Mouse (Mus musculus) lung, embryonic 14.5 days (tissue): Measurements from ENCODE around the gene Slc51b. TPM values are rescaled to one million over a fixed set of nuclear protein-coding genes. Genes with fewer than 3 reads are reported as not detected.

Source experiments
- ATAC-seq: fragments of 200-750 bp; cut with Nextera tagmentation; 2 replicates; pipeline ENCODE4 v1.8.0; 2017; ENCODE audit warnings: mild to moderate bottlenecking, moderate TSS enrichment, moderate library complexity; ENCODE audit not compliant: insufficient read depth
- DNase-seq: peaks from one replicate; pipeline ENCODE4 v3.0.0-alpha.2; 2015
- H3K27ac ChIP-seq: fragments of 300-500 bp; sonication (generic); 2 replicates; pipeline ENCODE4 v1.5.1; 2014; ENCODE audit warnings: low read depth, mild to moderate bottlenecking, moderate library complexity
- H3K27me3 ChIP-seq: fragments of 300-500 bp; sonication (generic); 2 replicates; pipeline ENCODE4 v1.6.1; 2014; ENCODE audit warnings: low read length, control low read depth; ENCODE audit not compliant: insufficient read depth
- H3K36me3 ChIP-seq: fragments of 300-500 bp; sonication (generic); 2 replicates; pipeline ENCODE4 v1.6.1; 2014; ENCODE audit warnings: control low read depth; ENCODE audit not compliant: insufficient read depth
- H3K4me1 ChIP-seq: fragments of 300-500 bp; sonication (generic); 2 replicates; pipeline ENCODE4 v1.6.1; 2014; ENCODE audit warnings: antibody characterized with exemption, control low read depth; ENCODE audit not compliant: insufficient read depth
- H3K4me2 ChIP-seq: fragments of 300-500 bp; sonication (generic); 2 replicates; pipeline ENCODE4 v1.6.1; 2014; ENCODE audit warnings: mild to moderate bottlenecking
- H3K4me3 ChIP-seq: fragments of 300-500 bp; sonication (generic); 2 replicates; pipeline ENCODE4 v1.5.1; 2014; ENCODE audit warnings: low read depth, low read length
- H3K9ac ChIP-seq: fragments of 300-500 bp; sonication (generic); 2 replicates; pipeline ENCODE4 v1.6.1; 2014
- H3K9me3 ChIP-seq: fragments of 300-500 bp; sonication (generic); 2 replicates; pipeline ENCODE4 v1.6.1; 2016; ENCODE audit warnings: low read depth, low read length, control low read depth
- CTCF ChIP-seq: IDR thresholded peaks from 2 replicates; pipeline ENCODE4 v1.5.1; 2016; ENCODE audit warnings: antibody characterized with exemption, low read depth
- WGBS: fragments of 180-500 bp; shearing (Covaris S2); extraction: QIAGEN DNeasy Blood & Tissue Kit; methylation state at CpG from one replicate; pipeline ENCODE4 v1.1.7; 2014; 5-methylcytosine and 5-hydroxymethylcytosine counted together
- polyA plus RNA-seq: library from polyadenylated mRNA; unstranded; fragments of >200 nt; fragmentation: Nextera tagmentation; extraction: Ambion mirVana; gene quantifications from 2 replicates; pipeline ENCODE4 v1.2.1, GENCODE M21; 2014

The Slc51b gene
- polyA plus RNA-seq, 1 experiment from 2014 or later: not detected

GRCm38 (mm10) chr9:65458975-65459374 lies 36.2 kb upstream of the Slc51b start:
- ATAC-seq: no peak
- 69% methylated on average over 2 of the region's 2 CpGs for WGBS

GRCm38 (mm10) chr9:65447951-65448350 lies 25.2 kb upstream of the Slc51b start:
- Histone ChIP-seq H3K4me1 (no peaks in the 10 kb centered on the region), H3K4me3 (no peak overlapping the region), H3K36me3 (peaks cover 76% of the 10 kb centered on the region), H3K4me2 (no peak overlapping the region), H3K27ac (no peak overlapping the region), H3K27me3 (no peaks in the 10 kb centered on the region), H3K9me3 (no peaks in the 10 kb centered on the region), H3K9ac (no peak overlapping the region)
- 83% methylated on average over 6 of the region's 6 CpGs for WGBS
- ATAC-seq: no peak
- TF ChIP-seq CTCF: no peak
- no peak for DNase-seq

More at GRCm38 (mm10) chr9:65458975-65459374, 36.2 kb upstream of the Slc51b start:
- TF ChIP-seq CTCF: no peak
- H3K4me2 ChIP-seq: no peak overlapping the region
- H3K9me3 ChIP-seq: no peaks in the 10 kb centered on the region
- no peak overlapping the region for H3K27ac ChIP-seq
- no peaks in the 10 kb centered on the region for H3K36me3 ChIP-seq
- H3K27me3 ChIP-seq: no peaks in the 10 kb centered on the region
- no peak overlapping the region for H3K9ac ChIP-seq
- DNase-seq: no peak
- H3K4me3 ChIP-seq: no peak overlapping the region
- peaks cover 8% of the 10 kb centered on the region; the same call in 1 of the 2 replicates for H3K4me1 ChIP-seq

GRCm38 (mm10) chr9:65444692-65445091 lies 21.9 kb upstream of the Slc51b start:
- Histone ChIP-seq H3K27ac (no peak overlapping the region), H3K36me3 (peaks cover 68% of the 10 kb centered on the region), H3K4me2 (no peak overlapping the region), H3K4me1 (no peaks in the 10 kb centered on the region), H3K9ac (no peak overlapping the region), H3K4me3 (no peak overlapping the region), H3K27me3 (no peaks in the 10 kb centered on the region), H3K9me3 (no peaks in the 10 kb centered on the region)
- WGBS: 88% methylated on average over 4 of the region's 4 CpGs
- DNase-seq: no peak
- TF ChIP-seq CTCF: peak; percentile 17; the same call in 1 of the 2 replicates
- ATAC-seq: no peak

DNA sequence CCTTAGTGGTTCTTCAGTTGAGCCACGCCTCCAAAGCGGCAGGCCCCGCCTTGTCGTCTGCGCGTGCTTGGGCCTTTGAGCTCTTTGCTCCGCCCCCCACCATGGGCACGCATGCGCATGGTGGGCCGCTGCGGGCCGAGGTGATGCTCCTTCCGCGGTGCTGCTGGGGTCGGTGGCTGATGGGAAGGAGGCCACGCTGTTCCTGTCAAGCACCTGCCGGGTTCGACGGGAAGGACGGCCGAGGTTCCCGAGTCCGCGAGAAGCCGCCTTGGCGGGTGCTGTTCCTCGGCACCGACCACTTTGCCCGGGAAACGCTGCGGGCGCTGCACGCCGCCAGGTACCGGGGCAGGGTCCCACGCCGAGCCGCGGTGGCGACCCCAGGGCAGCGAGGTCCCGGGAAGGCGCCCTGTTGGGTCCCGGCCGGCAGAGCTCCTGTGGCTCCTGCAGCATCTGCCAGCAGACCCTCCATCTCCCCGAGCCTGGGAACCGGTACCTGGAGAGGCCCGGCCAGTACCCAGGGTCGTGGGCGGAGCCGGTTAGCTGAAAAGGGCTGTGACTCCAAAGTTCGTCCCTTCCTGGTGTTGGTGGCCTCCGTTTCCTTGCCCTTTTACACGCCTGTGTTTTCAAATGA lies 13.0 kb upstream of the Slc51b start, which contains the start of gene Mtfmt:
Gene Mtfmt, plus strand, starts transcription at position 112 of the 631 bp plus-strand sequence.
- ATAC-seq (peak; percentile 91), DNase-seq (peak; percentile 99)
- peak within 1 kb of the TSS; percentile 95 for H3K4me3 ChIP-seq
- no peak for TF ChIP-seq CTCF
- peaks cover 9% of the 10 kb centered on the region; the same call in 1 of the 2 replicates for H3K36me3 ChIP-seq
- no peaks in the 10 kb centered on the region for H3K9me3 ChIP-seq
- no peaks in the 10 kb centered on the region for H3K4me1 ChIP-seq
- peak within 1 kb of the TSS; percentile 68 for H3K4me2 ChIP-seq
- no peak within 1 kb of the TSS for H3K27ac ChIP-seq
- WGBS: 0% methylated on average over 54 of the region's 54 CpGs
- H3K27me3 ChIP-seq: no peaks in the 10 kb centered on the region
- H3K9ac ChIP-seq: peak within 1 kb of the TSS; percentile 78

- ATAC-seq (peak; percentile 25; the same call in 1 of the 2 replicates), DNase-seq (no peak)
- H3K4me1 ChIP-seq: no peaks in the 10 kb centered on the region
- no peak for TF ChIP-seq CTCF
- H3K27me3 ChIP-seq: no peaks in the 10 kb centered on the region
- no peak overlapping the region for H3K27ac ChIP-seq
- peaks cover 4% of the 10 kb centered on the region; the same call in 1 of the 2 replicates for H3K36me3 ChIP-seq
- no peak overlapping the region for H3K9ac ChIP-seq
- no peak overlapping the region; the same call in 1 of the 2 replicates for H3K4me3 ChIP-seq
- no peak overlapping the region for H3K4me2 ChIP-seq
- WGBS: 61% methylated on average over 4 of the region's 4 CpGs
- H3K9me3 ChIP-seq: no peaks in the 10 kb centered on the region
Measured at GRCm38 (mm10) chr9:65435211-65435610, 12.5 kb upstream of the Slc51b start.

GRCm38 (mm10) chr9:65434140-65434539 lies 11.4 kb upstream of the Slc51b start:
- DNase-seq (peak; percentile 65), ATAC-seq (no peak)
- H3K9ac ChIP-seq: no peak overlapping the region
- H3K9me3 ChIP-seq: no peaks in the 10 kb centered on the region
- no peaks in the 10 kb centered on the region for H3K4me1 ChIP-seq
- peak; percentile 61 for TF ChIP-seq CTCF
- no peak overlapping the region for H3K27ac ChIP-seq
- WGBS: 56% methylated on average over 5 of the region's 5 CpGs
- H3K4me2 ChIP-seq: no peak overlapping the region
- 0 out of 2 replicates have a peak, but pooled peaks cover 3% of the 10 kb centered on the region for H3K36me3 ChIP-seq
- no peak overlapping the region for H3K4me3 ChIP-seq
- no peaks in the 10 kb centered on the region for H3K27me3 ChIP-seq

- under 1% methylated on average over 3 of the region's 3 CpGs for WGBS
- H3K4me1 ChIP-seq: no peaks in the 10 kb centered on the region
Measured at GRCm38 (mm10) chr9:65432236-65432635, 9.5 kb upstream of the Slc51b start.

More at GRCm38 (mm10) chr9:65432236-65432635, 9.5 kb upstream of the Slc51b start:
- H3K9me3 ChIP-seq: no peaks in the 10 kb centered on the region
- no peak overlapping the region for H3K9ac ChIP-seq
- H3K4me3 ChIP-seq: no peak overlapping the region
- no peaks in the 10 kb centered on the region for H3K36me3 ChIP-seq
- ATAC-seq: peak; percentile 54; the same call in 1 of the 2 replicates
- H3K4me2 ChIP-seq: no peak overlapping the region
- TF ChIP-seq CTCF: peak; percentile 93
- H3K27ac ChIP-seq: no peak overlapping the region
- peak; percentile 94 for DNase-seq
- no peaks in the 10 kb centered on the region for H3K27me3 ChIP-seq
